Mouse (Mus musculus) kidney, embryonic 16.5 days (tissue): ENCODE measurements at regions not wholly inside any gene's neighbourhood (a gene's known extent, or its start where the extent isn't known, plus 50 kb on each side); places are given as distances from the start of the nearest gene placed in this dataset.
A peak's percentile ranks its signal among the peaks of the same experiment; 100 is the strongest.

Experiments
- ATAC-seq: fragments of 200-750 bp; cut with Nextera tagmentation; 2 replicates; pipeline ENCODE4 v1.8.0; 2017; ENCODE audit warnings: moderate TSS enrichment; ENCODE audit not compliant: low FRiP score, low TSS enrichment
- H3K27ac ChIP-seq: fragments of 300-500 bp; sonication (generic); 2 replicates; pipeline ENCODE4 v1.5.1; 2014; ENCODE audit warnings: low read length
- H3K27me3 ChIP-seq: fragments of 300-500 bp; sonication (generic); 2 replicates; pipeline ENCODE4 v1.6.1; 2014; ENCODE audit warnings: low read length, control low read depth, mixed read lengths; ENCODE audit not compliant: insufficient read depth
- H3K36me3 ChIP-seq: fragments of 300-500 bp; sonication (generic); 2 replicates; pipeline ENCODE4 v1.6.1; 2014; ENCODE audit warnings: low read length, control low read depth, mixed read lengths; ENCODE audit not compliant: insufficient read depth
- H3K4me1 ChIP-seq: fragments of 300-500 bp; sonication (generic); 2 replicates; pipeline ENCODE4 v1.6.1; 2014; ENCODE audit warnings: low read length, control low read depth, mixed read lengths; ENCODE audit not compliant: insufficient read depth
- H3K4me2 ChIP-seq: fragments of 300-500 bp; sonication (generic); replicated peaks from 2 replicates; pipeline ENCODE4 v1.6.1; 2014; ENCODE audit warnings: low read depth, low read length
- H3K4me3 ChIP-seq: fragments of 300-500 bp; sonication (generic); 2 replicates; pipeline ENCODE4 v1.5.1; 2014; ENCODE audit warnings: mild to moderate bottlenecking, low read length
- H3K9ac ChIP-seq: fragments of 300-500 bp; sonication (generic); replicated peaks from 2 replicates; pipeline ENCODE4 v1.6.1; 2014; ENCODE audit warnings: low read length
- H3K9me3 ChIP-seq: fragments of 300-500 bp; sonication (generic); 2 replicates; pipeline ENCODE4 v1.6.1; 2016; ENCODE audit warnings: low read length, control low read depth
- whole genome bisulfite sequencing: fragments of 180-500 bp; shearing (Covaris S2); extraction: QIAGEN DNeasy Blood & Tissue Kit; methylation state at CpG from one replicate; pipeline ENCODE4 v1.1.7; 2014; 5-methylcytosine and 5-hydroxymethylcytosine counted together

- Histone ChIP-seq H3K9me3 (no peaks in the 10 kb centered on the region), H3K27me3 (no peaks in the 10 kb centered on the region), H3K27ac (no peak overlapping the region), H3K4me1 (0 out of 2 replicates have a peak, but pooled peaks cover 2% of the 10 kb centered on the region), H3K4me3 (no peak overlapping the region), H3K9ac (no peak overlapping the region), H3K4me2 (peak overlapping the region; percentile 24), H3K36me3 (no peaks in the 10 kb centered on the region)
- WGBS: 43% methylated on average over 14 of the region's 14 CpGs
- peak; percentile 96 for ATAC-seq
Measured at GRCm38 (mm10) chr16:52892467-52893255, 438.8 kb upstream of the Alcam start.

GRCm38 (mm10) chr16:52879463-52880114, 425.7 kb upstream of the Alcam start:
- WGBS: 71% methylated on average over 4 of the region's 4 CpGs
- ATAC-seq: no peak
- Histone ChIP-seq H3K27ac (no peak overlapping the region), H3K4me3 (no peak overlapping the region), H3K9ac (no peak overlapping the region), H3K4me2 (no peak overlapping the region), H3K4me1 (no peaks in the 10 kb centered on the region), H3K9me3 (no peaks in the 10 kb centered on the region), H3K27me3 (no peaks in the 10 kb centered on the region), H3K36me3 (no peaks in the 10 kb centered on the region)

DNA sequence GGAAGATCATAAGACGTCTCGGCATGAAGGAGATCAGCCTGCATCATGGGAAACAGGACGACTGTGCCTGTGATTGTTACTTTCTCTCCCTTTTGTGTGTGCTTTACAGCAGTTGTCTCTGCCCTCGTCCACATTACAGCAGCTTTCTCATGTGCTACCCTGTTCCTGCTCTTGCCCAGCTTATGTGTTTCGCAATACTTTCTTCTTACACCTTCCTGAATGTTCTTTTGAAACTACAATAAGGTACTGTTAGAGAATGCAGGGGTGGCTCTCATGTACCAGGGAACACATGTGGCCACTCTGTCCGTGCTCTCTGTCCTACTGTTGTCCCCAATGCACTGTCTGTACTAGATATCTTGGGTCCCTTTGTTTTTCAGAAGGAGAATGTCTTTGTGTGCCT, 414.0 kb upstream of the Alcam start:
- Histone ChIP-seq H3K4me3 (no peak overlapping the region), H3K4me2 (no peak overlapping the region), H3K9ac (no peak overlapping the region), H3K4me1 (no peaks in the 10 kb centered on the region), H3K36me3 (no peaks in the 10 kb centered on the region), H3K27ac (no peak overlapping the region), H3K9me3 (no peaks in the 10 kb centered on the region), H3K27me3 (no peaks in the 10 kb centered on the region)
- 83% methylated on average over 6 of the region's 6 CpGs for WGBS
- ATAC-seq: no peak

DNA sequence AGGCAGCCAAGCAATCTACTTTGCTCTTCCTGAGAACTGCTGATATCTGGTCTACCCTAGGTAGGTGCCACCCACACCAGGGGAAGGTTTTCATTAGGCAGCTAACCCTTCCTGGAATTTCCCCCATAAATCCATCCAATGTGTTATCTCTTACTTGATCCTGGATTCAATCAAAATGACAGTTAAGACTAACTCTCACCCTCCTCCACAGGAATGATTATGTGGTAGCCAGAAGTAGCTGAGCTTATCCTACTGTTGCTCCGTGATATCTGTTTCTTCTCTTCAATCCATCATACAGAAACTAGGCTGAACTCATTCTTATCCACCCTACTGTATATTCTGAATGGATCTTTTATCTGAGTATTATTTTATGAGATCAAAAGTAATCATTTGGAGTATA, 409.7 kb upstream of the Alcam start:
- Histone ChIP-seq H3K27me3 (no peaks in the 10 kb centered on the region), H3K9me3 (no peaks in the 10 kb centered on the region), H3K36me3 (no peaks in the 10 kb centered on the region), H3K27ac (no peak overlapping the region), H3K9ac (no peak overlapping the region), H3K4me1 (no peaks in the 10 kb centered on the region), H3K4me3 (no peak overlapping the region), H3K4me2 (no peak overlapping the region)
- 66% methylated on average over 1 of the region's 1 CpGs for WGBS
- no peak for ATAC-seq

DNA sequence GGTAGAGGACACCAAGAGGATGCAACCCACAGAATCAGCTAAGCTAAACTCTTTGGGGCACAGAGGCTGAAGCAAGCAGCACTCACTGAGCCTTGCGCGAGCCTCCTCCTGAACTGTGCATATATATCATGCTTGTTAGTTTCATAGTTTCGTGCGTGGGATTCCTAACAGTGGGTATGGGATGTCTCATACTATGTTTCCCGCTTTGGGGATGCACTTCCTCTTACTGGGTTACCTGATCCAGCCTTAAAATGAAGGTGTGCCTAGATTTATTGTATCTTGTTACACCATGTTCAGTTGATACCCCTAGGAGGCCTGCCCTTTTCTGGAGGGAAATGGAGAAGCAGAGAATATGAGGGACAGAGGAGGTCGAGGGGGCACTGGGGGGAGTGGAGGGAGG, 407.4 kb upstream of the Alcam start:
- H3K4me3 ChIP-seq: no peak overlapping the region
- H3K9ac ChIP-seq: no peak overlapping the region
- H3K36me3 ChIP-seq: no peaks in the 10 kb centered on the region
- WGBS: 40% methylated on average over 6 of the region's 6 CpGs
- peak; percentile 86 for ATAC-seq
- H3K27ac ChIP-seq: no peak overlapping the region
- no peaks in the 10 kb centered on the region for H3K9me3 ChIP-seq
- no peak overlapping the region for H3K4me2 ChIP-seq
- no peaks in the 10 kb centered on the region for H3K27me3 ChIP-seq
- H3K4me1 ChIP-seq: no peaks in the 10 kb centered on the region

- WGBS: 52% methylated on average over 8 of the region's 8 CpGs
- Histone ChIP-seq H3K27me3 (no peaks in the 10 kb centered on the region), H3K4me3 (no peak overlapping the region), H3K4me2 (no peak overlapping the region), H3K9ac (no peak overlapping the region), H3K9me3 (no peaks in the 10 kb centered on the region), H3K4me1 (no peaks in the 10 kb centered on the region), H3K36me3 (no peaks in the 10 kb centered on the region), H3K27ac (no peak overlapping the region)
- no peak for ATAC-seq
Measured at GRCm38 (mm10) chr16:52858441-52859209, 404.8 kb upstream of the Alcam start.

DNA sequence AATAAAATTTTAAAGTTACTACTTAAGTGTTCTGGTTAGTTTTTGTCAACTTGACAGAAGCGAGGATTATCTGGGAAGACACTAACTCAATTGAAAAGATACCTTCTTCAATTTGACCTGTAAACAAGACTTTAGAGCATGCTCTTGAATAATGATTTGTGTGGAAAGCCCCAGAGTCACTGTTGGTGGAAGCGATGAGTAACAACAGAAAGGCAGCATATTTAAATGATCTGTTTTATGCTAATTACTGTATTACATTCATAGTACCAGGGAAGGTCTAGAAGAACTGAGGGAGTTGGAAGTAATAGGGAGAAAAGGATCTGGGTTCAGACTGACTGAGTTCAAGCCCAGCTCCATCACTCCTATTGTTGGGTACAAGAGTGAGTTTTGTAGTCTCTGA, 397.3 kb upstream of the Alcam start:
- no peak for ATAC-seq
- H3K9ac ChIP-seq: no peak overlapping the region
- no peak overlapping the region for H3K27ac ChIP-seq
- H3K36me3 ChIP-seq: no peaks in the 10 kb centered on the region
- H3K4me1 ChIP-seq: no peaks in the 10 kb centered on the region
- no peaks in the 10 kb centered on the region for H3K27me3 ChIP-seq
- H3K4me2 ChIP-seq: no peak overlapping the region
- no peaks in the 10 kb centered on the region for H3K9me3 ChIP-seq
- WGBS: 87% methylated on average over 2 of the region's 2 CpGs
- H3K4me3 ChIP-seq: no peak overlapping the region

- Histone ChIP-seq H3K36me3 (no peaks in the 10 kb centered on the region), H3K9ac (no peak overlapping the region), H3K4me1 (no peaks in the 10 kb centered on the region), H3K9me3 (no peaks in the 10 kb centered on the region), H3K4me2 (no peak overlapping the region), H3K27me3 (no peaks in the 10 kb centered on the region), H3K4me3 (no peak overlapping the region), H3K27ac (no peak overlapping the region)
- 87% methylated on average over 1 of the region's 1 CpGs for WGBS
- ATAC-seq: no peak
Measured at GRCm38 (mm10) chr16:52818976-52819375, 365.1 kb upstream of the Alcam start.

GRCm38 (mm10) chr16:52811219-52811618, 357.3 kb upstream of the Alcam start:
- no peak overlapping the region for H3K4me2 ChIP-seq
- H3K4me1 ChIP-seq: no peaks in the 10 kb centered on the region
- no peak overlapping the region for H3K27ac ChIP-seq
- ATAC-seq: no peak
- no peaks in the 10 kb centered on the region for H3K36me3 ChIP-seq
- no peaks in the 10 kb centered on the region for H3K27me3 ChIP-seq
- no peak overlapping the region for H3K4me3 ChIP-seq
- 71% methylated on average over 3 of the region's 3 CpGs for WGBS
- no peak overlapping the region for H3K9ac ChIP-seq
- H3K9me3 ChIP-seq: no peaks in the 10 kb centered on the region

DNA sequence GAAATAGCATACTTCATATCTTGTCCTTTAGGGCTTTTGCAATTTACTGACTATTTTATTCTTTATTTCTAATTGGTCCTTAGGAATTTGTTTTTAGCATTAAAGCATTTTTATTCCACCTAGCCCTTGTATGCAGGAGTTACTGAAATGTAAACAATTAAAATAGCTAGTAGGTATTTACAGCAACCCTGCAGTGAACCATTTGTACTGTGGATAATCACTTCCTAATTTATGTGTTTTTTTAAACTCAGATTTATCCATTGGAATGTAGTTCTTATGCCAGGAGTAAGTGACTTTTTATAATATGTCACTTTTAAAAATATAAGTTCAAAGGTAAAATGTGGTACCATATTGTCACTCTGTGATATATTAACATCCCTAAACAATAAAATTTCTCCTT, 350.5 kb upstream of the Alcam start:
- H3K9ac ChIP-seq: no peak overlapping the region
- no peaks in the 10 kb centered on the region for H3K4me1 ChIP-seq
- ATAC-seq: no peak
- H3K9me3 ChIP-seq: no peaks in the 10 kb centered on the region
- H3K36me3 ChIP-seq: no peaks in the 10 kb centered on the region
- no peaks in the 10 kb centered on the region for H3K27me3 ChIP-seq
- no peak overlapping the region for H3K4me3 ChIP-seq
- no peak overlapping the region for H3K4me2 ChIP-seq
- H3K27ac ChIP-seq: no peak overlapping the region
